Comparison of ENCODE assay signal across 9 mouse cellular contexts in genomic region chr10:81303761-81304160, GRCm38 (mm10). TPM values are rescaled to one million over a fixed set of nuclear protein-coding genes. Genes with fewer than 3 reads are reported as not detected.
A peak's percentile ranks its signal among the peaks of the same experiment; 100 is the strongest.
DNase-seq lines count a peak whose midpoint lies in the region; ATAC-seq and TF ChIP-seq lines count a peak whose summit lies in the region.
"Had no signal": no experiment of that assay in that cellular context is flagged by ENCODE, and none has a peak within 500 bp of the region (broad histone marks: within the 10 kb centered on the region; RNA-seq: fewer than 3 reads in every experiment).

No protein-coding gene starts in this region.

- H3K4me1 ChIP-seq in embryonic facial prominence, embryonic 15.5 days = peaks cover 27% of the 10 kb centered on the region
- peaks cover 10% of the 10 kb centered on the region for H3K4me1 ChIP-seq in midbrain, embryonic 11.5 days (ENCODE audit: control insufficient read depth, insufficient read depth, low read length)

- no peak for DNase-seq in gastrocnemius, adult 2 months
- no peak for DNase-seq in gastrocnemius, adult 18-20 months (ENCODE audit: low spot score)
- DNase-seq in B cell, adult 2 months = peak; percentile 69 to 73
- peak; percentile 71 for DNase-seq in naive thymus-derived CD4-positive, alpha-beta T cell, adult 2 months (ENCODE audit: low read depth)
- DNase-seq in urinary bladder, adult 2 months (ENCODE audit: low spot score) = no peak
- DNase-seq in layer of hippocampus, postnatal 25 days (ENCODE audit: extremely low spot score in 1 of 2, low spot score in 1 of 2) = no peak
- DNase-seq in midbrain, embryonic 11.5 days (ENCODE audit: low spot score, missing footprints) = no peak
- DNase-seq: kidney, adult 11 months had no signal

- H3K36me3 ChIP-seq in embryonic facial prominence, embryonic 15.5 days = peaks cover 32% of the 10 kb centered on the region
- H3K36me3 ChIP-seq in midbrain, embryonic 11.5 days (ENCODE audit: control insufficient read depth, insufficient read depth, low read length) = peaks cover 14% of the 10 kb centered on the region; the same call in 1 of the 2 replicates

- no peaks in the 10 kb centered on the region for H3K27me3 ChIP-seq in embryonic facial prominence, embryonic 15.5 days
- no peaks in the 10 kb centered on the region for H3K27me3 ChIP-seq in midbrain, embryonic 11.5 days (ENCODE audit: control insufficient read depth, insufficient read depth, low read length)

- peak overlapping the region; percentile 2; the same call in 1 of the 2 replicates for H3K27ac ChIP-seq in gastrocnemius, adult 2 months
- 0 out of 2 replicates have a peak overlapping the region, but pooled peaks have one; percentile 3 for H3K27ac ChIP-seq in embryonic facial prominence, embryonic 15.5 days (replicated peaks)
- no peak overlapping the region for H3K27ac ChIP-seq in midbrain, embryonic 11.5 days (ENCODE audit: low read depth, low read length)

- TF ChIP-seq CTCF in gastrocnemius, adult 2 months (IDR thresholded peaks at IDR 0.05) = no peak

- intact Hi-C loops in gastrocnemius, adult 2 months (cut with DNase I) = loop anchor here (2.0 kb wide), 1 partner anchor 15 kb away; no protein-coding TSS in a partner anchor

- ATAC-seq in embryonic facial prominence, embryonic 15.5 days (ENCODE audit: insufficient number of reproducible peaks, low FRiP score, low TSS enrichment, low read depth) = no peak
- ATAC-seq in midbrain, embryonic 11.5 days (ENCODE audit: low FRiP score) = no peak

- no peak overlapping the region for H3K4me3 ChIP-seq in gastrocnemius, adult 2 months
- no peak overlapping the region for H3K4me3 ChIP-seq in embryonic facial prominence, embryonic 15.5 days (replicated peaks)
- H3K4me3 ChIP-seq in midbrain, embryonic 11.5 days (ENCODE audit: low read depth, low read length) = no peak overlapping the region

- no peak overlapping the region for H3K4me2 ChIP-seq in embryonic facial prominence, embryonic 15.5 days (replicated peaks)
- no peak overlapping the region for H3K4me2 ChIP-seq in midbrain, embryonic 11.5 days

- no peaks in the 10 kb centered on the region for H3K9me3 ChIP-seq in embryonic facial prominence, embryonic 15.5 days (replicated peaks)
- H3K9me3 ChIP-seq in midbrain, embryonic 11.5 days (ENCODE audit: control insufficient read depth, low read length) = no peaks in the 10 kb centered on the region

- H3K9ac ChIP-seq in embryonic facial prominence, embryonic 15.5 days = no peak overlapping the region
- no peak overlapping the region for H3K9ac ChIP-seq in midbrain, embryonic 11.5 days (ENCODE audit: low read length)

- 67% methylated on average over 7 of the region's 7 CpGs for WGBS in embryonic facial prominence, embryonic 15.5 days
- 82% methylated on average over 7 of the region's 7 CpGs for WGBS in midbrain, embryonic 11.5 days

RNA-seq across cellular contexts. Expression of gene Pip5k1c, which starts 11.0 kb away (rescaled TPM):
- 10 to 100 TPM; 20.7 to 25.0 TPM for total RNA-seq in gastrocnemius, adult 2 months (2021)
- total RNA-seq in gastrocnemius, adult 18-20 months (2021) = 10 to 100 TPM; 19.7 to 20.4 TPM
- 51.1 and 53.8 TPM in 2 replicates for polyA plus RNA-seq in embryonic facial prominence, embryonic 15.5 days (2015; fragmentation: Nextera tagmentation; extraction: Ambion mirVana)
- 38.6 and 48.9 TPM in 2 replicates for polyA plus RNA-seq in urinary bladder, adult 2 months (2012; rRNA removed)
- 100 to 1,000 TPM; 306 to 318 TPM for total RNA-seq in layer of hippocampus, postnatal 25 days (2021)
- 42.0 and 46.2 TPM in 2 replicates for polyA plus RNA-seq in midbrain, embryonic 11.5 days (2014; fragmentation: Nextera tagmentation; extraction: Ambion mirVana)

RNA-seq across cellular contexts. Expression of gene Tjp3, which starts 12.4 kb away (rescaled TPM):
- not detected for total RNA-seq in gastrocnemius, adult 2 months (2021)
- total RNA-seq in gastrocnemius, adult 18-20 months (2021) = not detected
- 15.1 and 22.6 TPM in 2 replicates for polyA plus RNA-seq in embryonic facial prominence, embryonic 15.5 days (2015; fragmentation: Nextera tagmentation; extraction: Ambion mirVana)
- 23.7 and 25.1 TPM in 2 replicates for polyA plus RNA-seq in urinary bladder, adult 2 months (2012; rRNA removed)
- total RNA-seq in layer of hippocampus, postnatal 25 days (2021) = 1 to 10 TPM in 1 of 2 experiments, under 1 TPM in 1; 0.86 to 1.2 TPM
- 3.9 and 4.0 TPM in 2 replicates for polyA plus RNA-seq in midbrain, embryonic 11.5 days (2014; fragmentation: Nextera tagmentation; extraction: Ambion mirVana)

RNA-seq across cellular contexts. Expression of gene Cactin, which starts 17.1 kb away (rescaled TPM):
- 10 to 100 TPM in 1 of 2 experiments, 1 to 10 TPM in 1; 8.5 to 11.5 TPM for total RNA-seq in gastrocnemius, adult 2 months (2021)
- 10 to 100 TPM; 10.1 to 10.9 TPM for total RNA-seq in gastrocnemius, adult 18-20 months (2021)
- 41.4 and 44.0 TPM in 2 replicates for polyA plus RNA-seq in embryonic facial prominence, embryonic 15.5 days (2015; fragmentation: Nextera tagmentation; extraction: Ambion mirVana)
- polyA plus RNA-seq in urinary bladder, adult 2 months (2012; rRNA removed) = 27.7 and 29.5 TPM in 2 replicates
- total RNA-seq in layer of hippocampus, postnatal 25 days (2021) = 10 to 100 TPM; 28.1 to 30.0 TPM
- polyA plus RNA-seq in midbrain, embryonic 11.5 days (2014; fragmentation: Nextera tagmentation; extraction: Ambion mirVana) = 31.9 and 36.8 TPM in 2 replicates

RNA-seq across cellular contexts. Expression of gene Tbxa2r, which starts 24.8 kb away (rescaled TPM):
- total RNA-seq in gastrocnemius, adult 2 months (2021) = under 1 TPM; 0.43 to 0.75 TPM
- total RNA-seq in gastrocnemius, adult 18-20 months (2021) = under 1 TPM; 0.16 to 0.55 TPM
- polyA plus RNA-seq in embryonic facial prominence, embryonic 15.5 days (2015; fragmentation: Nextera tagmentation; extraction: Ambion mirVana) = 13.2 and 14.2 TPM in 2 replicates
- 9.3 and 11.6 TPM in 2 replicates for polyA plus RNA-seq in urinary bladder, adult 2 months (2012; rRNA removed)
- 1 to 10 TPM; 1.1 to 1.5 TPM for total RNA-seq in layer of hippocampus, postnatal 25 days (2021)
- 2.4 and 2.6 TPM in 2 replicates for polyA plus RNA-seq in midbrain, embryonic 11.5 days (2014; fragmentation: Nextera tagmentation; extraction: Ambion mirVana)

RNA-seq across cellular contexts. Expression of gene Apba3, which starts 37.0 kb away (rescaled TPM):
- total RNA-seq in gastrocnemius, adult 2 months (2021) = 100 to 1,000 TPM; 110 to 119 TPM
- total RNA-seq in gastrocnemius, adult 18-20 months (2021) = 100 to 1,000 TPM; 102 to 105 TPM
- polyA plus RNA-seq in embryonic facial prominence, embryonic 15.5 days (2015; fragmentation: Nextera tagmentation; extraction: Ambion mirVana) = 70.9 and 77.4 TPM in 2 replicates
- 45.9 and 48.3 TPM in 2 replicates for polyA plus RNA-seq in urinary bladder, adult 2 months (2012; rRNA removed)
- 10 to 100 TPM; 35.4 to 39.5 TPM for total RNA-seq in layer of hippocampus, postnatal 25 days (2021)
- polyA plus RNA-seq in midbrain, embryonic 11.5 days (2014; fragmentation: Nextera tagmentation; extraction: Ambion mirVana) = 25.4 and 31.2 TPM in 2 replicates

Comparison
In these comparisons a context has a peak if more than half of its experiments do, and no peak if none do; other contexts are left out.
1. DNase-seq: peak in B cell, adult 2 months (2 of 2) and naive thymus-derived CD4-positive, alpha-beta T cell, adult 2 months (single experiment); none in gastrocnemius, adult 2 months (single experiment), gastrocnemius, adult 18-20 months (single experiment), urinary bladder, adult 2 months (single experiment), layer of hippocampus, postnatal 25 days (0 of 2) and midbrain, embryonic 11.5 days (single experiment).
2. RNA of gene Pip5k1c, which starts 11.0 kb away (total RNA-seq): 306 to 318 TPM in layer of hippocampus, postnatal 25 days; 20.7 to 25.0 TPM in gastrocnemius, adult 2 months and 19.7 to 20.4 TPM in gastrocnemius, adult 18-20 months; every median in the first group is over 10 times any median in the second.